ENCODE assay signal across 31 mouse cellular contexts in the genomic region with DNA sequence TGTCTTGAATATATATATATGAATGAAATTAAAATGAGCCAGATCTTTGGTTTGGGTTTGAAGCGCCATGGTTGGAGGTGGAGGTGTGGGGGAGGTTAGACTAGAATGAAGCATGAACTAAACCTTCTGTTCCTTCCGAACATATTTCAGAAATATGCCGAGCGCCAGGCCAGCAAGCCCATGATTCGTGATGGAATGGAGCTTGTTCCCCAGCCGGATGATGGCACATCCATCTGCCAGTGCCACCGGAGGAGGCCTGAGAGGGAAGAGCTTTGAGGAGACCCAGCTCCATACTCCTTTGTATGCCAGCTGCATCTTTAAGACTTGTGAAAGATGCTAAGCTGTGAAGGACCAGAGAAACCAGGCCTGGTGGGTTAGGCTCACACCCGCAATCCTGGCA. TPM values are rescaled to one million over a fixed set of nuclear protein-coding genes. Genes with fewer than 3 reads are reported as not detected.
A peak's percentile ranks its signal among the peaks of the same experiment; 100 is the strongest.
DNase-seq lines count a peak whose midpoint lies in the region; TF ChIP-seq lines count a peak whose summit lies in the region.
"Had no signal": no experiment of that assay in that cellular context is flagged by ENCODE, and none has a peak within 500 bp of the region (broad histone marks: within the 10 kb centered on the region; RNA-seq: fewer than 3 reads in every experiment).

No protein-coding gene starts in this region.

- peak; percentile 42 for DNase-seq in heart, adult 11 months
- no peak for DNase-seq in heart, postnatal 14 days
- no peak for DNase-seq in layer of hippocampus, adult 2 months (ENCODE audit: low spot score in 2 of 2)
- no peak for DNase-seq in layer of hippocampus, postnatal 25 days (ENCODE audit: extremely low spot score in 1 of 2, low spot score in 1 of 2)
- DNase-seq in left cerebral cortex, adult 2 months (ENCODE audit: extremely low spot score in 1 of 2, low spot score in 2 of 2): no peak
- DNase-seq in left cerebral cortex, adult 11 months (ENCODE audit: low spot score): no peak
- peak; percentile 50 for DNase-seq in brain, adult 2 months (ENCODE audit: low read depth, low spot score)
- DNase-seq: adrenal gland, postnatal 10 days; adrenal gland, postnatal 36 days; B cell, adult 2 months; cerebellum, adult 11 months; cerebellum, adult 2 months; cerebellum, adult 9-11 months; cerebellum, postnatal 25 days; embryo, embryonic 11 days; gastrocnemius, adult 2 months; gastrocnemius, postnatal 14 days; heart, adult 18-20 months; heart, postnatal 10 days; heart, postnatal 4 days had no signal

- intact Hi-C loops in heart, postnatal 14 days (cut with DNase I): loop anchor here (5.0 kb wide), 1 partner anchor 72 kb away; no protein-coding TSS in a partner anchor
- intact Hi-C loops in left cerebral cortex, adult 2 months (cut with DNase I): loop anchor here (5.0 kb wide), 1 partner anchor 97 kb away; the partner anchor contains the start of gene Exph5

- no peak overlapping the region for H3K4me3 ChIP-seq in layer of hippocampus, adult 2 months
- no peak overlapping the region for H3K4me3 ChIP-seq in left cerebral cortex, adult 2 months
- H3K4me3 ChIP-seq: embryonic facial prominence, embryonic 10.5 days; embryonic facial prominence, embryonic 13.5 days; erythroblast, embryonic 14.5 days; forebrain, embryonic 12.5 days; forebrain, embryonic 15.5 days; gastrocnemius, adult 2 months; heart, embryonic 12.5 days; heart, embryonic 15.5 days had no signal

- peak overlapping the region; percentile 51; the same call in 1 of the 2 replicates for H3K27ac ChIP-seq in layer of hippocampus, adult 2 months
- peak overlapping the region; percentile 30; the same call in 1 of the 2 replicates for H3K27ac ChIP-seq in left cerebral cortex, adult 2 months
- H3K27ac ChIP-seq: embryonic facial prominence, embryonic 10.5 days; embryonic facial prominence, embryonic 13.5 days; forebrain, embryonic 12.5 days; forebrain, embryonic 15.5 days; gastrocnemius, adult 2 months; heart, embryonic 15.5 days; hindbrain, embryonic 14.5 days; hindbrain, postnatal 0 days had no signal

- no peak for TF ChIP-seq CTCF in layer of hippocampus, adult 2 months (conservative IDR thresholded peaks at IDR 0.05)
- TF ChIP-seq CTCF in left cerebral cortex, adult 2 months (IDR thresholded peaks at IDR 0.05): no peak

RNA-seq across cellular contexts. Expression of gene 4930550C14Rik, which starts 2.6 kb away (rescaled TPM):
- total RNA-seq in heart, postnatal 14 days (2021): under 1 TPM; 0.36 to 0.41 TPM
- not detected for total RNA-seq in layer of hippocampus, adult 2 months (2021)
- under 1 TPM; 0.27 to 0.38 TPM for total RNA-seq in layer of hippocampus, postnatal 25 days (2021)
- total RNA-seq in left cerebral cortex, adult 2 months (2021): under 1 TPM in 1 of 2 experiments, not detected in 1; 0.16 TPM
- total RNA-seq: G1E; heart, adult 18-20 months had no signal

RNA-seq across cellular contexts. Expression of gene Kdelc2, which starts 15.7 kb away (rescaled TPM):
- 10 to 100 TPM; 10.9 to 12.3 TPM for total RNA-seq in heart, postnatal 14 days (2021)
- 1 to 10 TPM; 5.5 to 6.1 TPM for total RNA-seq in layer of hippocampus, adult 2 months (2021)
- 1 to 10 TPM; 4.5 to 5.2 TPM for total RNA-seq in layer of hippocampus, postnatal 25 days (2021)
- total RNA-seq in left cerebral cortex, adult 2 months (2021): 1 to 10 TPM; 6.2 to 6.5 TPM
- total RNA-seq: CH12.LX had no signal

Comparison
In these comparisons a context has a peak if more than half of its experiments do, and no peak if none do; other contexts are left out.
1. DNase-seq: peak in heart, adult 11 months (single experiment) and brain, adult 2 months (single experiment); none in heart, postnatal 14 days (0 of 2), layer of hippocampus, adult 2 months (0 of 2), layer of hippocampus, postnatal 25 days (0 of 2), left cerebral cortex, adult 2 months (0 of 2) and left cerebral cortex, adult 11 months (single experiment).